Mouse (Mus musculus) neural tube, embryonic 14.5 days (tissue): ENCODE results near the gene Lrmda. TPM values are rescaled to one million over a fixed set of nuclear protein-coding genes. Genes with fewer than 3 reads are reported as not detected.

Source experiments
- ATAC-seq: fragments of 200-750 bp; cut with Nextera tagmentation; 2 replicates; pipeline ENCODE4 v1.8.0; 2017; ENCODE audit warnings: low read depth, mild to moderate bottlenecking, moderate TSS enrichment, moderate library complexity
- H3K27ac ChIP-seq: fragments of 300-500 bp; sonication (generic); 2 replicates; pipeline ENCODE4 v1.5.1; 2014; ENCODE audit warnings: low read depth, mild to moderate bottlenecking, control low read depth, low read length, moderate library complexity, mixed read lengths
- H3K27me3 ChIP-seq: fragments of 300-500 bp; sonication (generic); 2 replicates; pipeline ENCODE4 v1.6.1; 2014; ENCODE audit warnings: low read length; ENCODE audit not compliant: control insufficient read depth, insufficient read depth
- H3K36me3 ChIP-seq: fragments of 300-500 bp; sonication (generic); 2 replicates; pipeline ENCODE4 v1.6.1; 2014; ENCODE audit warnings: low read length, mixed read lengths; ENCODE audit not compliant: control insufficient read depth, insufficient read depth
- H3K4me1 ChIP-seq: fragments of 300-500 bp; sonication (generic); 2 replicates; pipeline ENCODE4 v1.6.1; 2014; ENCODE audit warnings: low read length; ENCODE audit not compliant: control insufficient read depth, insufficient read depth
- H3K4me2 ChIP-seq: fragments of 300-500 bp; sonication (generic); 2 replicates; pipeline ENCODE4 v1.6.1; 2014; ENCODE audit warnings: mild to moderate bottlenecking, low read depth, low read length, control low read depth
- H3K4me3 ChIP-seq: fragments of 300-500 bp; sonication (generic); 2 replicates; pipeline ENCODE4 v1.5.1; 2014; ENCODE audit warnings: low read depth, low read length, control low read depth, mixed read lengths
- H3K9ac ChIP-seq: fragments of 300-500 bp; sonication (generic); replicated peaks from 2 replicates; pipeline ENCODE4 v1.6.1; 2014; ENCODE audit warnings: low read depth, mild to moderate bottlenecking, control low read depth, low read length, mixed read lengths
- H3K9me3 ChIP-seq: fragments of 300-500 bp; sonication (generic); 2 replicates; pipeline ENCODE4 v1.6.1; 2016; ENCODE audit warnings: low read length; ENCODE audit not compliant: control insufficient read depth
- WGBS: fragments of 180-500 bp; shearing (Covaris S2); extraction: QIAGEN DNeasy Blood & Tissue Kit; methylation state at CpG from one replicate; pipeline ENCODE4 v1.1.7; 2014; 5-methylcytosine and 5-hydroxymethylcytosine counted together
- polyA plus RNA-seq: library from polyadenylated mRNA; unstranded; fragments of >200 nt; fragmentation: Nextera tagmentation; extraction: Ambion mirVana; gene quantifications from 2 replicates; pipeline ENCODE4 v1.2.1, GENCODE M21; 2014

The Lrmda gene
- polyA plus RNA-seq, 1 experiment from 2014 or later = 0.35 TPM

DNA sequence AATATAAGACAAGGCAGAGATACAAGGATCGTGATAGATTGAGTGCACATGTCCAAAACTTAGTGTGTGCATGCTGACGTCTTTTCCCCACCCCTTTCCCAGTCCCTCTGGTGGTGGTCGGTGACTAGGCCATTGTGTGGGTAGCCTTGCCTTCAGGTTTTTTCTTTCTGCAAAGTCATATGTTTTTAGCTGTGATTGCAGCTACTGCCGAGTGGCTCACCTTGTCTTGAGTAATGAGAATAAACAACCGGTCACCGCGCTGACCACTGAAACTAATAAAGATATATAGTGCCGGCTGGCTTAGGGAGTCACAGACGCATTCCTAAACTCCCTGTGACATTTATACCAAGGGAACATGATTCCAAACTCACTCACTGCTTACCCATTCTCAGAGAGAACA lies 155.2 kb downstream of the Lrmda start:
- peaks cover 6% of the 10 kb centered on the region; the same call in 1 of the 2 replicates for H3K4me1 ChIP-seq
- H3K9me3 ChIP-seq = no peaks in the 10 kb centered on the region
- H3K4me3 ChIP-seq = no peak overlapping the region
- H3K36me3 ChIP-seq = no peaks in the 10 kb centered on the region
- no peaks in the 10 kb centered on the region for H3K27me3 ChIP-seq
- H3K9ac ChIP-seq = no peak overlapping the region
- no peak overlapping the region for H3K4me2 ChIP-seq
- WGBS = 45% methylated on average over 9 of the region's 9 CpGs
- no peak for ATAC-seq
- no peak overlapping the region for H3K27ac ChIP-seq

GRCm38 (mm10) chr14:22179761-22180160 lies 160.2 kb downstream of the Lrmda start:
- Histone ChIP-seq H3K36me3 (no peaks in the 10 kb centered on the region), H3K27ac (no peak overlapping the region), H3K4me2 (no peak overlapping the region), H3K4me3 (no peak overlapping the region), H3K9ac (no peak overlapping the region), H3K9me3 (no peaks in the 10 kb centered on the region), H3K4me1 (peaks cover 6% of the 10 kb centered on the region; the same call in 1 of the 2 replicates), H3K27me3 (no peaks in the 10 kb centered on the region)
- ATAC-seq = no peak
- WGBS = 73% methylated on average over 2 of the region's 2 CpGs

GRCm38 (mm10) chr14:22181508-22181907 lies 162.0 kb downstream of the Lrmda start:
- Histone ChIP-seq H3K4me1 (no peaks in the 10 kb centered on the region), H3K36me3 (no peaks in the 10 kb centered on the region), H3K27me3 (no peaks in the 10 kb centered on the region), H3K9ac (no peak overlapping the region), H3K9me3 (no peaks in the 10 kb centered on the region), H3K4me3 (no peak overlapping the region), H3K4me2 (no peak overlapping the region), H3K27ac (no peak overlapping the region)
- 96% methylated on average over 4 of the region's 6 CpGs for WGBS
- ATAC-seq = no peak

GRCm38 (mm10) chr14:22183195-22183594 lies 163.7 kb downstream of the Lrmda start:
- H3K9ac ChIP-seq = no peak overlapping the region
- no peaks in the 10 kb centered on the region for H3K4me1 ChIP-seq
- H3K9me3 ChIP-seq = no peaks in the 10 kb centered on the region
- no peak overlapping the region for H3K4me2 ChIP-seq
- 80% methylated on average over 3 of the region's 3 CpGs for WGBS
- H3K27ac ChIP-seq = no peak overlapping the region
- ATAC-seq = no peak
- H3K36me3 ChIP-seq = no peaks in the 10 kb centered on the region
- no peaks in the 10 kb centered on the region for H3K27me3 ChIP-seq
- no peak overlapping the region for H3K4me3 ChIP-seq

DNA sequence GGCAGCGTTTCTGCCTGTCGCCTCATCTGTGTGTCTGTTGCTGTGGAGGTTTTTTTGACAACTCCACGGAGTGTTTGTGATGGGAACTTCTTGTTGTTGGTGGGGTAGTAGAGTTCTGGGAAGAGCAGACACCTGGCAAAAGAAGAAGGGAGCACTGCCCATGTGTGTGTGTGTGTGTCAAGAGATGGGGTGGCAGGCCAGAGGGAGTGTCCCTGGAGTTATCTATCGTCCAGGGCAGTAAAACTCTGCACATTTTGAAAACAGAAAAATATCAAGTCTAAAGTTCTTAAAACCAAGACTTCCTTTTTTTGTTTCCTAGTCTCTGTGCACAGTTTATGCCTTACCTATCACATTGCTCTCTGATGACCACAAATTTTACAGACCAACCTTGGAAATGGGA lies 165.9 kb downstream of the Lrmda start:
- no peak overlapping the region for H3K4me3 ChIP-seq
- H3K36me3 ChIP-seq = no peaks in the 10 kb centered on the region
- no peaks in the 10 kb centered on the region for H3K9me3 ChIP-seq
- H3K4me2 ChIP-seq = no peak overlapping the region
- 89% methylated on average over 4 of the region's 4 CpGs for WGBS
- H3K4me1 ChIP-seq = no peaks in the 10 kb centered on the region
- no peak overlapping the region for H3K27ac ChIP-seq
- no peak overlapping the region for H3K9ac ChIP-seq
- ATAC-seq = no peak
- no peaks in the 10 kb centered on the region for H3K27me3 ChIP-seq

DNA sequence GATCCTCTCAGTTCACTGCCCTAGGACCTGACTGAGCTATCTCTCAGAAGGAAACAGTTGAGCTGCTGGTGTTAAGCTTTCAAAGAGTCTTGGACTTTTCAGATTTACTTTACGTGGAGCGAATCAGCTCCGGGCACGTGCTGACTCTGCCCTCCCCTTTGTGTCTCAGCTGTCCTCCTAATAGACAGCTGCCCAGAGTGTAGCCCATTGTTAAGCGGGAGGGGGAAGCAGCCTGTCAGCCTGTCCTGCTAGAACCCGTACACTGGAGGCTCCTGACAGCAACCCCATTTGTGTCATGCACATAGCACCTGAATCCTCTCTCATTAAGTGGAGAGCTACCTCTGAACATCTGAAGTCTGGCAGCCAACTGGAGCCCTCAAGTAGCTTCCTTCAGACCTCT lies 170.6 kb downstream of the Lrmda start:
- no peak overlapping the region for H3K9ac ChIP-seq
- no peaks in the 10 kb centered on the region for H3K36me3 ChIP-seq
- H3K4me2 ChIP-seq = no peak overlapping the region
- no peaks in the 10 kb centered on the region for H3K4me1 ChIP-seq
- no peak overlapping the region for H3K27ac ChIP-seq
- H3K27me3 ChIP-seq = no peaks in the 10 kb centered on the region
- WGBS = 22% methylated on average over 6 of the region's 6 CpGs
- H3K9me3 ChIP-seq = no peaks in the 10 kb centered on the region
- no peak for ATAC-seq
- no peak overlapping the region for H3K4me3 ChIP-seq

DNA sequence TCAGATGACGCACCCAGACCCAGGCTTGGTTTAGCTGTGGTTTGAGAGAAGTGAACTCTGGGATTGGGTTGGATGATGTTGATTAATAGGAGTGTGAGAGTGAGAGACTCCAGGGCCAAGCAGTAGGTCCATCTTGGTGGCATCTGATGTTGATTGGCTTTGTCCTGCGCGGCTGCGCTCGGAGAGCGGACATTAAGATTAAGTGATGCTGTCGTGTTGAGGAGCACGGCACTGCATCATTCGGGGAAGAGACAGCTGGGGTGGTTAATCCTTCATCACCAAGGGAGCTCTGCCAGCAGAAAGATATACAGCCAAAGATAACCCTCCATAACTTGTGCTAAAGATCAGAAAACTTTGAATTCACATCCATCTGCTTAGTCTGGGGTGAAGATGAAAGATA lies 172.7 kb downstream of the Lrmda start:
- Histone ChIP-seq H3K9me3 (no peaks in the 10 kb centered on the region), H3K4me1 (no peaks in the 10 kb centered on the region), H3K27me3 (no peaks in the 10 kb centered on the region), H3K4me3 (no peak overlapping the region), H3K36me3 (no peaks in the 10 kb centered on the region), H3K4me2 (no peak overlapping the region), H3K9ac (no peak overlapping the region), H3K27ac (no peak overlapping the region)
- 75% methylated on average over 9 of the region's 9 CpGs for WGBS
- ATAC-seq = no peak

DNA sequence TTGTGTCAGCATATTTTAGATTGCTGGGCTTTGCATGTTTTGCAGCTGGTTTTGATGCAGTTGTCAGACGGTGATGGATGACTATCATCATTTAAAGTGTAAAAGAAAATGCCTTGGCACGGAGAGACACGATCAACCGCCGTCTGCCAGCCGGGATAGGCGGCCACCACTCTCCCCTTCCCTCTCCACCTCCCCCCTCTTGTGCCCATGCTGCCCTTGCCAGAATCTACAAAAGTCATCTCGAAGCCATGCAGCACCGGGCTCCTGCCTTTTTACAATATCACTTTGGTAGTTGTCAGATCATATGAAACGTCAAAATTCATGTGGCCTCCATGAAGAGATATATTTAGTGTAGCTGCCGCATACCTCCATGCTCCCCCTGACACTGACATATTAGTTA lies 178.5 kb downstream of the Lrmda start:
- WGBS = 43% methylated on average over 11 of the region's 11 CpGs
- Histone ChIP-seq H3K4me3 (no peak overlapping the region), H3K9me3 (no peaks in the 10 kb centered on the region), H3K4me1 (no peaks in the 10 kb centered on the region), H3K27ac (no peak overlapping the region), H3K36me3 (no peaks in the 10 kb centered on the region), H3K27me3 (no peaks in the 10 kb centered on the region), H3K4me2 (no peak overlapping the region), H3K9ac (no peak overlapping the region)
- ATAC-seq = no peak

DNA sequence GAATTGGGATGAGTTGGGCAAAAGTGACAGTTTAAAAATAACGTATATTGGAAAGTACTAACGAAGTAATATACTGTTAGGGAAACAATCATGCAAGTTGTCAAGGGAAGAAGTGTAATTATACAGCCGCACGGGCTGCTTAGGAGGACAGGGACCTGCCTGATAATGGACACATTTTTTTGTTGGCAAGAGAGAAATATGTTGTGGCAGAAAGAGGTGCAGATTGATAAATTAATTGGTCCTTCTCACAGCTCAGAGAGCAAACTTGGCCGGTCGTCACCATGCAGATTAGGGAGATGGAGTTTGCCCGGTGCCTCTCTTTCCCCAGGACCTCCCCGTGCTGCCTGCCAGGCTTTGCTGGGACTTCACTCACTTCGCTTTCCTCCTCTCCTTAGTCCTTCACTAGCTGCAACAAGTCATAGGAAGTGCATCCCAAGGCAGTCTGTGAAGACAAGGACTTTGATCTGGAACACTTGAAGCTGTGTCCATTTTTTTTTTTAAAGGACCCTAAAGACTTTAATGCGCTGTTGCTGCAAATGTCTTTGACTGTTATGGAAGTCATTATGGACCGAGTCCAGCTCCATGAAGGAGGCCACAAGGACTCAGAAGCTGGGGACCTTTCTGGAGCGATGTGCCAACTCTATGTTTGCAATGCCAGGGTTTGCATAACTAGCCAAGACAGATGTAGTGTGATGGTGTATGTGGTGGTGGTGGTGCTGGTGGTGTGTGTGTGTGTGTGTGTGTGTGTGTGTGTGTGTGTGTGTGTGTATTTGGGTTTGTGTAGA lies 179.3 kb downstream of the Lrmda start:
- Histone ChIP-seq H3K4me1 (no peaks in the 10 kb centered on the region), H3K9me3 (no peaks in the 10 kb centered on the region), H3K9ac (no peak overlapping the region), H3K27ac (no peak overlapping the region), H3K36me3 (no peaks in the 10 kb centered on the region), H3K4me2 (no peak overlapping the region), H3K4me3 (no peak overlapping the region), H3K27me3 (no peaks in the 10 kb centered on the region)
- ATAC-seq = no peak
- WGBS = 71% methylated on average over 12 of the region's 12 CpGs
